Mouse (Mus musculus): ENCODE measurements around the gene Plxnd1. TPM values are rescaled to one million over a fixed set of nuclear protein-coding genes. Genes with fewer than 3 reads are reported as not detected.

Plxnd1 gene
- total and polyA plus RNA-seq, 2 experiments from 2014 or later = 2.8 to 17.3 TPM

DNA sequence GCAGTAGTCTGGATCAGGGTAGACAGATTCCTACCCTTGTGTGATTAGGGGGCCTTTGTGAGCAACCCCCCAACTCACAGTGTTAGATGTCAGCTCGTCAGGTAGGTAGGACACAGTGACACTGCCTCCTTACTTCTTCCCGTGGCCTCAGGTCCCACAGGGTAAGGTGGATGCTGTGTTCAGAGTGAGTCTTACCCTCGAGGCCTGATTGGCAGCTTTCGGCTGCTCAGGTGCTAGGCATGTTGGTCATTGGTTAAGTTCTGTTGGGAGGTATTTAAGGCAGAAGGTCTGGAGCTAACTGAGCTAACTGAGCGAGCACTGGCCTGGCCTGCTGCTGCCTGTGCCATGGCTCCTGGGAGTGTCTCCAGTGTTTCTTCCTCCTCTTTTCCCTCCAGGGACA lies 50.2 kb downstream of the Plxnd1 start, which contains the start of gene H1foo:
Gene H1foo, plus strand, starts transcription at position 301 of the 400 bp plus-strand sequence.
- DNase-seq (ENCODE audit: low spot score) (no peak), ATAC-seq (ENCODE audit: low FRiP score) (no peak)
- no peak within 1 kb of the TSS for H3K4me2 ChIP-seq (ENCODE audit: low read depth, low read length, poor library complexity, severe bottlenecking)
- H3K27ac ChIP-seq (ENCODE audit: low read depth, low read length) = no peak within 1 kb of the TSS
- H3K4me3 ChIP-seq (ENCODE audit: low read depth, low read length) = no peak within 1 kb of the TSS
- no peak for TF ChIP-seq CTCF (IDR thresholded peaks at IDR 0.05)
- no peaks in the 10 kb centered on the region for H3K4me1 ChIP-seq (ENCODE audit: insufficient read depth, low read length)
- 85% methylated on average over 5 of the region's 5 CpGs for WGBS
- no peaks in the 10 kb centered on the region for H3K27me3 ChIP-seq (ENCODE audit: insufficient read depth, low read length)
- no peak within 1 kb of the TSS for H3K9ac ChIP-seq (replicated peaks; ENCODE audit: low read length, poor library complexity, severe bottlenecking)
- no peaks in the 10 kb centered on the region for H3K9me3 ChIP-seq (ENCODE audit: low read length)
- no peaks in the 10 kb centered on the region for H3K36me3 ChIP-seq (ENCODE audit: insufficient read depth, low read length)

- H3K27me3 ChIP-seq (ENCODE audit: insufficient read depth, low read length) = no peaks in the 10 kb centered on the region
- ATAC-seq (ENCODE audit: low FRiP score) (no peak), DNase-seq (ENCODE audit: low spot score) (no peak)
- no peak overlapping the region for H3K27ac ChIP-seq (ENCODE audit: low read depth, low read length)
- no peak for TF ChIP-seq CTCF (IDR thresholded peaks at IDR 0.05)
- no peak overlapping the region for H3K4me2 ChIP-seq (ENCODE audit: low read depth, low read length, poor library complexity, severe bottlenecking)
- no peak overlapping the region for H3K9ac ChIP-seq (replicated peaks; ENCODE audit: low read length, poor library complexity, severe bottlenecking)
- H3K4me3 ChIP-seq (ENCODE audit: low read depth, low read length) = no peak overlapping the region
- no peaks in the 10 kb centered on the region for H3K4me1 ChIP-seq (ENCODE audit: insufficient read depth, low read length)
- WGBS = 78% methylated on average over 9 of the region's 9 CpGs
- no peaks in the 10 kb centered on the region for H3K36me3 ChIP-seq (ENCODE audit: insufficient read depth, low read length)
- H3K9me3 ChIP-seq (ENCODE audit: low read length) = no peaks in the 10 kb centered on the region
Measured at GRCm38 (mm10) chr6:115943498-115944427, 51.0 kb downstream of the Plxnd1 start.

GRCm38 (mm10) chr6:115941128-115941527 lies 53.7 kb downstream of the Plxnd1 start:
- no peak overlapping the region for H3K9ac ChIP-seq (replicated peaks; ENCODE audit: low read length, poor library complexity, severe bottlenecking)
- no peak overlapping the region for H3K4me3 ChIP-seq (ENCODE audit: low read depth, low read length)
- no peak overlapping the region for H3K27ac ChIP-seq (ENCODE audit: low read depth, low read length)
- no peak overlapping the region for H3K4me2 ChIP-seq (ENCODE audit: low read depth, low read length, poor library complexity, severe bottlenecking)
- TF ChIP-seq CTCF (IDR thresholded peaks at IDR 0.05) = no peak
- DNase-seq (ENCODE audit: low spot score) (no peak), ATAC-seq (ENCODE audit: low FRiP score) (no peak)
- WGBS = 12% methylated on average over 6 of the region's 12 CpGs
- H3K9me3 ChIP-seq (ENCODE audit: low read length) = peaks cover 7% of the 10 kb centered on the region
- no peaks in the 10 kb centered on the region for H3K27me3 ChIP-seq (ENCODE audit: insufficient read depth, low read length)
- H3K4me1 ChIP-seq (ENCODE audit: insufficient read depth, low read length) = no peaks in the 10 kb centered on the region
- no peaks in the 10 kb centered on the region for H3K36me3 ChIP-seq (ENCODE audit: insufficient read depth, low read length)

DNA sequence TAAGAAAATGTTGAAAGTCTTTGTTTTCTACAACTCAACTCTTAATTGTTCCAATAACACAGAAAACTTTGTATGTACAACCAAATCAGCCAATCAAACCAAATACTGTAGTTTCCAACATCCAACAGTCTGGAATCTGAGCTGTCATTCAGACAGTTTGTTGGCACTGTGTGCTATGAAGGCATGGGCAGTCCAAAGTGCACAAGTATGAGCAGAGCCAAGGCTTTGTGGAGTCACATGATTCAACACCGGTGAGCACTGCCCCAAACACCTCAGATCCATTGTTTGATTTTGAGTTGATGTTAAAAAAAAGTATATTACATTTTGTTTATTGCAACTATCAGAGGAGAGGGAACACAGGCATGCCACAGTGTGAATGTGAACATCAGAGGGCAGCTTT lies 54.2 kb downstream of the Plxnd1 start:
- 68% methylated on average over 1 of the region's 1 CpGs for WGBS
- Histone ChIP-seq H3K36me3 (ENCODE audit: insufficient read depth, low read length) (no peaks in the 10 kb centered on the region), H3K27ac (ENCODE audit: low read depth, low read length) (no peak overlapping the region), H3K9me3 (ENCODE audit: low read length) (peaks cover 7% of the 10 kb centered on the region), H3K27me3 (ENCODE audit: insufficient read depth, low read length) (no peaks in the 10 kb centered on the region), H3K4me3 (ENCODE audit: low read depth, low read length) (no peak overlapping the region), H3K4me1 (ENCODE audit: insufficient read depth, low read length) (no peaks in the 10 kb centered on the region), H3K9ac (replicated peaks; ENCODE audit: low read length, poor library complexity, severe bottlenecking) (no peak overlapping the region), H3K4me2 (ENCODE audit: low read depth, low read length, poor library complexity, severe bottlenecking) (no peak overlapping the region)
- no peak for DNase-seq (ENCODE audit: low spot score)
- no peak for TF ChIP-seq CTCF (IDR thresholded peaks at IDR 0.05)
- ATAC-seq (ENCODE audit: low FRiP score) = no peak

GRCm38 (mm10) chr6:115938798-115939197 lies 56.0 kb downstream of the Plxnd1 start:
- Histone ChIP-seq H3K27me3 (ENCODE audit: insufficient read depth, low read length) (no peaks in the 10 kb centered on the region), H3K4me2 (ENCODE audit: low read depth, low read length, poor library complexity, severe bottlenecking) (no peak overlapping the region), H3K4me3 (ENCODE audit: low read depth, low read length) (no peak overlapping the region), H3K36me3 (ENCODE audit: insufficient read depth, low read length) (no peaks in the 10 kb centered on the region), H3K9ac (replicated peaks; ENCODE audit: low read length, poor library complexity, severe bottlenecking) (no peak overlapping the region), H3K27ac (ENCODE audit: low read depth, low read length) (no peak overlapping the region), H3K4me1 (ENCODE audit: insufficient read depth, low read length) (no peaks in the 10 kb centered on the region), H3K9me3 (ENCODE audit: low read length) (peaks cover 7% of the 10 kb centered on the region)
- ATAC-seq (ENCODE audit: low FRiP score) = no peak
- DNase-seq (ENCODE audit: low spot score) = no peak
- no peak for TF ChIP-seq CTCF (IDR thresholded peaks at IDR 0.05)
- 67% methylated on average over 1 of the region's 1 CpGs for WGBS

- no peak overlapping the region for H3K4me2 ChIP-seq (ENCODE audit: low read depth, low read length, poor library complexity, severe bottlenecking)
- H3K27me3 ChIP-seq (ENCODE audit: insufficient read depth, low read length) = no peaks in the 10 kb centered on the region
- TF ChIP-seq CTCF (IDR thresholded peaks at IDR 0.05) = no peak
- no peak overlapping the region for H3K4me3 ChIP-seq (ENCODE audit: low read depth, low read length)
- ATAC-seq (ENCODE audit: low FRiP score) (no peak), DNase-seq (ENCODE audit: low spot score) (no peak)
- H3K9me3 ChIP-seq (ENCODE audit: low read length) = peaks cover 7% of the 10 kb centered on the region
- H3K4me1 ChIP-seq (ENCODE audit: insufficient read depth, low read length) = no peaks in the 10 kb centered on the region
- no peaks in the 10 kb centered on the region for H3K36me3 ChIP-seq (ENCODE audit: insufficient read depth, low read length)
- 95% methylated on average over 2 of the region's 2 CpGs for WGBS
- H3K27ac ChIP-seq (ENCODE audit: low read depth, low read length) = no peak overlapping the region
- no peak overlapping the region for H3K9ac ChIP-seq (replicated peaks; ENCODE audit: low read length, poor library complexity, severe bottlenecking)
Measured at GRCm38 (mm10) chr6:115938011-115938410, 56.8 kb downstream of the Plxnd1 start.
